Mouse (Mus musculus) heart, postnatal 25 days (tissue): ENCODE results near the gene Plxna4. TPM values are rescaled to one million over a fixed set of nuclear protein-coding genes. Genes with fewer than 3 reads are reported as not detected.

Experiments used
- DNase-seq: peaks from one replicate; pipeline ENCODE4 v3.0.0; 2022; ENCODE audit warnings: low spot score
- intact Hi-C: fragments of 180-260 bp; cut with DNase I; formaldehyde crosslinking; loops from one replicate; pipeline ENCODE4 v1.15.1; 2025
- total RNA-seq, 2 experiments: library from RNA; stranded (reverse); gene quantifications; 2 replicates each; pipeline ENCODE4 v1.2.3; 2021

Gene Plxna4
- total RNA-seq, 2 experiments from 2014 or later, result 12.7 to 14.1 TPM

DNA sequence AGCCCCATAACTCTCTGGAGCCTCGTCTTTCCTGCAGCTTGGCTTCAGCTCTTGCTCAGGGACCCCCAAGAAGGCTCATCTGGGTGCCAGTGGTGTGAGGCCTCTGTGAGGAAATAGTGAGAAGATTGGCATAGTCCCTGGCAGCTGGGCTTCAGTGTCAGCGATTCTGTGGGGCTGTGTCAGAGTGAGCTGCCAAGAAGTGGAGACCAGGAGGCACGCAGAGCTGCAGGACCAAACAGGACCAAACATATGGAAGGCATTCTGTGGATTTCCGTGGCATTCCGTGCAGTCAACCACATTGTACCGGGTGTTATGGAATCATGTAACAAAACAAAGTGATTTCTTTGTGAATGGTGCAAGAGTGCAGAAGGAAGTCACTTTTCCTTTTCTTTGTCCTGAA is 461.1 kb downstream of the Plxna4 start:
- DNase-seq, result no peak
- intact Hi-C loops, result no loop called here

DNA sequence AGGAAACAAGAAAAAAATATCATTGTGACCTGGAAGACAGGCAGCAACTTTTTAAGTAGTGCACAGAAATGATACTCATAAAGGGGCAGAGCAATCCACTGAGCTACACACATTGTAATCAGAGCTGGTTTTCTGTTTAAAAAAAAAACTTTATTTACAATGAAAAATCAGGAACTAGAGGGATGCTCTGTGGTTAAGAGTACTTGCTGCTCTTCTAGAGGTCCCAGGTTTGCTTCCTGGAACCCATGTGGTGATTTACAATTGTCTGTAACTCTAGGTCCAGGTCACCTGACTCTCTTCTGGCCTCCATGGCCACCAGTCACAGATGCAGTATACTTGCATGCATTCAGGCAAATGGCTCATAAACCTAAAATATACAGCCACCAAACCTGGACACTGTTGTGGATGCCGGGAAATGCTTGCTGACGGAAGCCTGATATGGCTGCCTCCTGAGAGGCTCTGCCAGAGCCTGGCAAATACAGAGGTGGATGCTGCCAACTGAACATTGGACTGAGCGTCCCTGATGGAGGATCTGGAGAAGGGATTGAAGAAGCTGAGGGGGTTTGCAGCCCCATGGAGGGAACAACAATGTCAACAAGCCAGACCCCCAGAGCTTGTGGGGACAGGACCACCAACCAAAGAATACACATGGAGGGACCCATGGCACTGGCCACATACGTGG is 465.3 kb downstream of the Plxna4 start:
- no peak for DNase-seq
- intact Hi-C loops, result no loop called here

DNA sequence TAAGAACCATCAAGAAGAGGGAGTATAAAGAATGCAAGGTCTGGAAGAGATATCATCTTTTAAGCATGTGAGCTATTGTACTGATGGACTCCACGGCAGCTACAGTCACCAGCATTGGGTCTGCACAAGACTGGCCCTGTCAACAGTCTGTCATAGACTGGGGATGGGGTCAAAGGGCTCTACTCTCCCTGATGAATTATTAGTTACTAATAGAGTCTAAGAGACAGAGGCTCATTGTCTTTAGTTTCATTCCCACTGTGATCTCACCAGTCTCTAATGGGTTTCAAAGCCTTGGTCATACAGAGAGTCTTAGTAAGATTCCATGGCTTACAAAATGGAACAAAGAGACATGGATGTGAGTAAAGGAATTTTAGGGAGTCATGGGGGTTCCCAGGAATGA is 467.1 kb downstream of the Plxna4 start:
- intact Hi-C loops, result no loop called here
- no peak for DNase-seq

DNA sequence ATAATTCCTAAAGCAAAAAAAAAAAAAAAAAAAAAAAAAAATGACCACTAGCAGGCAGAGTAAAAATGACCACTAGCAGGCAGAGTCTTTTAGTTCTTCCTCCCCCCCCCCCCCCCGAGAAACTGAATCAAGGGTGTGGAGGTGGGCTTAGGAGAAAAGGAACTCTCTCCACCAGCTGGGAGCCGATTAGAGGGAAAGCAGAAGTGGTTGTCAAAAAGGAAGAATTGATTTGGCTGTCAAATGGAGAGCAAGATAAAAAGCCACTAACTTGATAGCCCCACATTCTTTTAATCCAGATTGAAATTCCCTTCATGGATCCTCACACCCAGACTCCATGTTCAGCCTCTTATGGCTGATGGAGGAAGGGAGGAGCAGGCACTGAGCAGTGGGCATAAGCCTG is 478.8 kb downstream of the Plxna4 start:
- DNase-seq, result no peak
- intact Hi-C loops, result no loop called here

DNA sequence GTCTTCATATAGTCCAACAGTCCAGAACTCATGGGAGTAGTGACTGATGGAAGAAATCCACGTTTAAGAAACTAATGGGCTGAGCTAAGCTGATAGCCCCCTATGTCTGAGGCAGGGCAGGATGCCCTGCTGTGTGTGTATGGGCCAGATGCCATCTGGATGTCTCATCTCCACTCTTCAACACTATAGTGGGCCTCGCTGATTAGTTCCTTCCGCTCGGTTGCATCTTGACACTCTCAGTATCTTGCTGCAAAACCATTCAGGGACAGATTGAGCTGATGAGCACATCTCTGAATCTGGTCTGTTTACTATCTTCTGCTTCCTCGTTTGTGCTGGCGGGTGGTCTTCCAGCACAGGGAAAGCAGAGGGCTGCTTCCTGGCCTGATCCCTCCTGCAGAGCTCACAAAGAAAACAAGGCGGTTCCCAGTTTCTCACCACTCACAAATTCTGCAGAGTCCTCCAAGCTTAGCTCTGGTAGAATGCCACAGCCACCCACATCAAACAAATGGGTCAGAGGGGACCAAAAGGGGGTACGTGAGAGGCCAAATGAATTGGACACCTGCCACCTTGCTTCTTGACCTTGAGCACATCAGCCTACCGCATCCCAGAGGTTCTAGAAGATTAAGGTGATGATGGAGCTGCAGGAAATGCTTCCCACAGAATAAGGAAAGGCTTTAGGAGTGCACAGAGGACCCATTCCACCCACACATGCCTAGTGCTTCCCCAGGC is 482.3 kb downstream of the Plxna4 start:
- intact Hi-C loops, result no loop called here
- DNase-seq, result no peak
